7 mouse cellular contexts compared by ENCODE assay signal in the genomic region with DNA sequence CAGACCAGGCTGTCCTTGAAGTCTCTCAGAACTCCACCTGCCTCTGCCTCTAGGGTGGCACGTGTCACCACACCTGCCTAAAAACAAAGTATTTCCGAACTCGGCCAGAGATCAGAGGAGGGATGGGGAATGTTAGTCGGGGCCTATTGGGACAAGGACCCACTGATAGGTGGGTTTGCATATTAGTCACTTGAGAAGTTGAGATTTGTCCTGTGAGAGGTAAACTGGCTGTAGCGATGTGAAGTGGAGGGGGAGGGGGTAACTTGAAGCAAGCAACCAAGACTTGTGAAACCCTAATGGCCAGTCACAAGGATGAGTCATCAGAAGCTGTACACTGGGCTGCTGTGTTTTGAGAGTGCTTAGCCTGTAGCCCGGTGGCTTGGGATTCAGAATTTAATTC. TPM values are rescaled to one million over a fixed set of nuclear protein-coding genes. Genes with fewer than 3 reads are reported as not detected.
DNase-seq lines count a peak whose midpoint lies in the region; ATAC-seq and TF ChIP-seq lines count a peak whose summit lies in the region.

No protein-coding gene starts in this region.

- no peak for TF ChIP-seq CTCF in ES-Bruce4 (IDR thresholded peaks at IDR 0.05; ENCODE audit: low read depth, low read length)

- no peaks in the 10 kb centered on the region for H3K4me1 ChIP-seq in ES-Bruce4 (ENCODE audit: control insufficient read depth, insufficient read depth, low read length)
- peaks cover 33% of the 10 kb centered on the region for H3K4me1 ChIP-seq in forebrain, embryonic 10.5 days
- peaks cover 23% of the 10 kb centered on the region for H3K4me1 ChIP-seq in hindbrain, embryonic 14.5 days (replicated peaks; ENCODE audit: control insufficient read depth, insufficient read depth, low read length)
- H3K4me1 ChIP-seq in liver, embryonic 11.5 days (replicated peaks; ENCODE audit: control insufficient read depth, insufficient read depth, low read length), result peaks cover 20% of the 10 kb centered on the region

- peaks cover 9% of the 10 kb centered on the region; the same call in 1 of the 2 replicates for H3K36me3 ChIP-seq in ES-Bruce4 (ENCODE audit: control insufficient read depth, insufficient read depth, low read length, poor library complexity, severe bottlenecking)
- H3K36me3 ChIP-seq in forebrain, embryonic 10.5 days (replicated peaks), result peaks cover 30% of the 10 kb centered on the region
- peaks cover 19% of the 10 kb centered on the region for H3K36me3 ChIP-seq in hindbrain, embryonic 14.5 days (replicated peaks; ENCODE audit: control insufficient read depth, insufficient read depth)
- H3K36me3 ChIP-seq in liver, embryonic 11.5 days (ENCODE audit: control insufficient read depth, insufficient read depth, low read length), result peaks cover 4% of the 10 kb centered on the region; the same call in 1 of the 2 replicates

- H3K4me2 ChIP-seq in hindbrain, embryonic 14.5 days (replicated peaks), result peak overlapping the region; percentile 80
- peak overlapping the region; percentile 95 for H3K4me2 ChIP-seq in liver, embryonic 11.5 days

- H3K9ac ChIP-seq in ES-Bruce4 (ENCODE audit: low read depth, poor library complexity, severe bottlenecking), result peak overlapping the region; percentile 30
- H3K9ac ChIP-seq in hindbrain, embryonic 14.5 days, result peak overlapping the region; percentile 99
- H3K9ac ChIP-seq in liver, embryonic 11.5 days (ENCODE audit: low read depth, low read length), result peak overlapping the region; percentile 98

- peak overlapping the region; percentile 26; the same call in 1 of the 2 replicates for H3K27ac ChIP-seq in ES-Bruce4 (ENCODE audit: insufficient read depth, low read length)
- peak overlapping the region; percentile 99 for H3K27ac ChIP-seq in forebrain, embryonic 10.5 days
- no peak overlapping the region for H3K27ac ChIP-seq in hindbrain, embryonic 14.5 days
- H3K27ac ChIP-seq in liver, embryonic 11.5 days (ENCODE audit: low read depth, low read length), result peak overlapping the region; percentile 19; the same call in 1 of the 2 replicates

- H3K9me3 ChIP-seq in ES-Bruce4 (replicated peaks; ENCODE audit: control insufficient read depth, insufficient read depth, low read length, poor library complexity, severe bottlenecking), result no peaks in the 10 kb centered on the region
- no peaks in the 10 kb centered on the region for H3K9me3 ChIP-seq in forebrain, embryonic 10.5 days
- H3K9me3 ChIP-seq in hindbrain, embryonic 14.5 days (ENCODE audit: control insufficient read depth, low read length), result no peaks in the 10 kb centered on the region
- H3K9me3 ChIP-seq in liver, embryonic 11.5 days (ENCODE audit: control insufficient read depth, low read length), result no peaks in the 10 kb centered on the region

- ATAC-seq in hindbrain, embryonic 14.5 days (ENCODE audit: low FRiP score), result no peak
- no peak for ATAC-seq in liver, embryonic 11.5 days (replicated peaks; ENCODE audit: low FRiP score)

- TF ChIP-seq EP300 in ES-Bruce4 (IDR thresholded peaks at IDR 0.05; ENCODE audit: insufficient read depth, low read depth, low read length), result no peak

- 42% methylated on average over 6 of the region's 6 CpGs for WGBS in forebrain, embryonic 10.5 days
- 36% methylated on average over 6 of the region's 6 CpGs for WGBS in hindbrain, embryonic 14.5 days
- 9% methylated on average over 6 of the region's 6 CpGs for WGBS in liver, embryonic 11.5 days

- no peak for TF ChIP-seq POLR2A in ES-Bruce4 (IDR thresholded peaks at IDR 0.05; ENCODE audit: insufficient read depth, low read length)

- H3K27me3 ChIP-seq in ES-Bruce4 (ENCODE audit: control insufficient read depth, insufficient read depth, low read length, poor library complexity, severe bottlenecking), result no peaks in the 10 kb centered on the region
- no peaks in the 10 kb centered on the region for H3K27me3 ChIP-seq in forebrain, embryonic 10.5 days (ENCODE audit: poor library complexity, severe bottlenecking)
- H3K27me3 ChIP-seq in hindbrain, embryonic 14.5 days (ENCODE audit: control insufficient read depth, insufficient read depth, low read length), result no peaks in the 10 kb centered on the region
- no peaks in the 10 kb centered on the region for H3K27me3 ChIP-seq in liver, embryonic 11.5 days (replicated peaks; ENCODE audit: control insufficient read depth, insufficient read depth, low read length)

- H3K4me3 ChIP-seq in ES-Bruce4 (ENCODE audit: low read depth, low read length), result peak overlapping the region; percentile 48
- H3K4me3 ChIP-seq in forebrain, embryonic 10.5 days, result peak overlapping the region; percentile 80
- peak overlapping the region; percentile 97 for H3K4me3 ChIP-seq in hindbrain, embryonic 14.5 days (replicated peaks; ENCODE audit: low read length)
- H3K4me3 ChIP-seq in liver, embryonic 11.5 days (ENCODE audit: low read depth, low read length), result peak overlapping the region; percentile 96

- DNase-seq in adipocyte (ENCODE audit: low spot score), result peak; percentile 87
- DNase-seq in forebrain, embryonic 10.5 days (ENCODE audit: extremely low spot score, low spot score), result peak; percentile 15
- no peak for DNase-seq in hindbrain, embryonic 14.5 days (ENCODE audit: low spot score)
- no peak for DNase-seq in liver, embryonic 11.5 days (ENCODE audit: low spot score)
- DNase-seq in naive thymus-derived CD4-positive, alpha-beta T cell, adult 2 months (ENCODE audit: low read depth), result peak; percentile 61
- no peak for DNase-seq in right cerebral cortex, postnatal 36 days (ENCODE audit: low spot score in 2 of 2)

RNA-seq across cellular contexts. Expression of gene BC049762, which starts 1.5 kb away (rescaled TPM):
- polyA plus RNA-seq in ES-Bruce4 (2011; ENCODE audit: insufficient read depth, insufficient read length, low read depth, missing spikeins), result not detected in 2 replicates
- 0.49 and 1.3 TPM in 2 replicates for polyA plus RNA-seq in forebrain, embryonic 10.5 days (2016; fragmentation: Nextera tagmentation; extraction: Ambion mirVana)
- polyA plus RNA-seq in hindbrain, embryonic 14.5 days (2014; fragmentation: Nextera tagmentation; extraction: Ambion mirVana), result 0.25 and 0.54 TPM in 2 replicates
- 0.75 and 0.83 TPM in 2 replicates for polyA plus RNA-seq in liver, embryonic 11.5 days (2014; fragmentation: Nextera tagmentation; extraction: Ambion mirVana)

RNA-seq across cellular contexts. Expression of gene Clk4, which starts 2.8 kb away (rescaled TPM):
- polyA plus RNA-seq in ES-Bruce4 (2011; ENCODE audit: insufficient read depth, insufficient read length, low read depth, missing spikeins), result 68.9 and 72.9 TPM in 2 replicates
- polyA plus RNA-seq in forebrain, embryonic 10.5 days (2016; fragmentation: Nextera tagmentation; extraction: Ambion mirVana), result 106 and 109 TPM in 2 replicates
- 132 and 144 TPM in 2 replicates for polyA plus RNA-seq in hindbrain, embryonic 14.5 days (2014; fragmentation: Nextera tagmentation; extraction: Ambion mirVana)
- polyA plus RNA-seq in liver, embryonic 11.5 days (2014; fragmentation: Nextera tagmentation; extraction: Ambion mirVana), result 92.7 and 93.0 TPM in 2 replicates

RNA-seq across cellular contexts. Expression of gene Col23a1, which starts 25.4 kb away (rescaled TPM):
- polyA plus RNA-seq in ES-Bruce4 (2011; ENCODE audit: insufficient read depth, insufficient read length, low read depth, missing spikeins), result 0.55 and 0.76 TPM in 2 replicates
- polyA plus RNA-seq in forebrain, embryonic 10.5 days (2016; fragmentation: Nextera tagmentation; extraction: Ambion mirVana), result 6.1 TPM in 2 replicates
- polyA plus RNA-seq in hindbrain, embryonic 14.5 days (2014; fragmentation: Nextera tagmentation; extraction: Ambion mirVana), result 10.2 and 10.7 TPM in 2 replicates
- 1.6 and 2.0 TPM in 2 replicates for polyA plus RNA-seq in liver, embryonic 11.5 days (2014; fragmentation: Nextera tagmentation; extraction: Ambion mirVana)

RNA-seq across cellular contexts. Expression of gene Gm12569, which starts 44.1 kb away (rescaled TPM):
- polyA plus RNA-seq in ES-Bruce4 (2011; ENCODE audit: insufficient read depth, insufficient read length, low read depth, missing spikeins), result 3.2 and 4.1 TPM in 2 replicates
- not detected in 2 replicates for polyA plus RNA-seq in forebrain, embryonic 10.5 days (2016; fragmentation: Nextera tagmentation; extraction: Ambion mirVana)
- not detected in 2 replicates for polyA plus RNA-seq in hindbrain, embryonic 14.5 days (2014; fragmentation: Nextera tagmentation; extraction: Ambion mirVana)
- polyA plus RNA-seq in liver, embryonic 11.5 days (2014; fragmentation: Nextera tagmentation; extraction: Ambion mirVana), result not detected in 2 replicates

Comparison
In these comparisons a context has a peak if more than half of its experiments do, and no peak if none do; other contexts are left out.
1. H3K9ac ChIP-seq: peak in every context shown above with its lines; median percentile 99 in hindbrain, embryonic 14.5 days; 98 in liver, embryonic 11.5 days; 30 in ES-Bruce4.
2. DNase-seq: peak in adipocyte (single experiment), forebrain, embryonic 10.5 days (single experiment) and naive thymus-derived CD4-positive, alpha-beta T cell, adult 2 months (single experiment); none in hindbrain, embryonic 14.5 days (single experiment), liver, embryonic 11.5 days (single experiment) and right cerebral cortex, postnatal 36 days (0 of 2).
3. Peak in every context shown above with its lines, with median percentiles within 50 percentile points of each other: H3K4me3 ChIP-seq.